Mouse (Mus musculus) heart, embryonic 15.5 days (tissue): ENCODE measurements around the gene Lemd2. TPM values are rescaled to one million over a fixed set of nuclear protein-coding genes. Genes with fewer than 3 reads are reported as not detected.

Experiments used
- ATAC-seq: fragments of 200-750 bp; cut with Nextera tagmentation; replicated peaks from 2 replicates; pipeline ENCODE4 v1.8.0; 2017; ENCODE audit warnings: low read depth, moderate TSS enrichment; ENCODE audit not compliant: insufficient number of reproducible peaks, insufficient read depth, low FRiP score
- H3K27ac ChIP-seq: fragments of 300-500 bp; sonication (generic); 2 replicates; pipeline ENCODE4 v1.5.1; 2015; ENCODE audit warnings: mild to moderate bottlenecking, inconsistent platforms
- H3K27me3 ChIP-seq: fragments of 300-500 bp; sonication (generic); 2 replicates; pipeline ENCODE4 v1.6.1; 2015; ENCODE audit warnings: inconsistent platforms
- H3K36me3 ChIP-seq: fragments of 300-500 bp; sonication (generic); 2 replicates; pipeline ENCODE4 v1.6.1; 2015; ENCODE audit warnings: mild to moderate bottlenecking, inconsistent platforms
- H3K4me1 ChIP-seq: fragments of 300-500 bp; sonication (generic); replicated peaks from 2 replicates; pipeline ENCODE4 v1.6.1; 2015; ENCODE audit warnings: inconsistent platforms
- H3K4me2 ChIP-seq: fragments of 300-500 bp; sonication (generic); 2 replicates; pipeline ENCODE4 v1.6.1; 2015; ENCODE audit warnings: inconsistent platforms, mild to moderate bottlenecking, moderate library complexity
- H3K4me3 ChIP-seq: fragments of 300-500 bp; sonication (generic); 2 replicates; pipeline ENCODE4 v1.5.1; 2015; ENCODE audit warnings: mild to moderate bottlenecking, inconsistent platforms
- H3K9ac ChIP-seq: fragments of 300-500 bp; sonication (generic); 2 replicates; pipeline ENCODE4 v1.6.1; 2015; ENCODE audit warnings: mild to moderate bottlenecking, inconsistent platforms
- H3K9me3 ChIP-seq: fragments of 300-500 bp; sonication (generic); replicated peaks from 2 replicates; pipeline ENCODE4 v1.6.1; 2016; ENCODE audit warnings: inconsistent platforms
- WGBS: fragments of 180-500 bp; shearing (Covaris S2); methylation state at CpG from one replicate; pipeline ENCODE4 v1.1.7; 2015; ENCODE audit warnings: mixed read lengths; 5-methylcytosine and 5-hydroxymethylcytosine counted together
- polyA plus RNA-seq: library from polyadenylated mRNA; unstranded; fragments of >200 nt; fragmentation: Nextera tagmentation; extraction: Ambion mirVana; gene quantifications from 2 replicates; pipeline ENCODE4 v1.2.1, GENCODE M21; 2015

The Lemd2 gene
- 7.2 and 10.5 TPM in 2 replicates for polyA plus RNA-seq

DNA sequence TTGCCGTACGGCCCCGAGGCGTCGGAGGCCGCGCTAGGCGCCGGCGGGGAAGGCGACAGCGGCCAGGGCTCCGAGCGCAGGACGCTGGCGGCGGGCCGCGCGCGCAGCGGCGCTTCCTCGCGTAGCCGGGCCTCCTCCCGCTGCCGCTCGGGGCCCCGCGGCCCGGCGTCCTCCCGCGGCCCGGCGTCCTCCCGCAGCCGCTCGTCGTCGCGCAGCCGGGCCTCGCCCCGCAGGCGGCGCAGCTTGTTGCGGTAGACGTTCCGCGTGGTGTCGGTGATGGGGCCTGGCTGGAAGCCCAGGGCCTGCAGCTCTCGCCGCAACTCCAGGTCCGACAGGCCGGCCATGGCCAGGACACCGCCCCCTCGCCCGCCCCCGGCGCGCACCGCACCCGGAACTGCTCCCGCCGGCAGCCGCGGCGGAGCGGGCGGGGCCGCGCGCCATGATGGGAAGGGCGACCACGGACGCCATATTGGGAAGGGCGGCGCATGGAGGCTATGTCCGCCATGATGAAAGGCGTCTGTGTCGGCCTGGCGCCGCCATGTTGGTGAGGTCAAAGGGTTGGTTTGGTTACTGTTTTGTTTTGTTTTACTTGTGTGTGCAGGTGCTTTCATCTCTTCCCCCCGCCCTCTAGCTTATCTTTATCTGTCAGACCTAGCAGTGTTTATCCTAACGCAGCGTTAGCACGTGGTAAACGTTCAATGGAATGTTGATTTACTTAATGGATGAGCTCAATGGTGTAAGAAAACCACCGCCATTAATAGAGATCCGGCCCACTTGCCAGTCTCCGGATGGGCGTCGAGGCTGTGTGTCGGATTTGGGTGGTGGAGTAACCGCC lies at the start of gene Lemd2:
TSS of gene Lemd2 (minus strand) at position 395 of the 835 bp plus-strand sequence.
- H3K4me1 ChIP-seq = peaks cover 15% of the 10 kb centered on the region
- peak within 1 kb of the TSS; percentile 88 for H3K27ac ChIP-seq
- peak within 1 kb of the TSS; percentile 92 for H3K4me2 ChIP-seq
- peaks cover 26% of the 10 kb centered on the region for H3K36me3 ChIP-seq
- H3K9me3 ChIP-seq = no peaks in the 10 kb centered on the region
- H3K27me3 ChIP-seq = no peaks in the 10 kb centered on the region
- peak within 1 kb of the TSS; percentile 97 for H3K9ac ChIP-seq
- ATAC-seq = peak; percentile 96
- 5% methylated on average over 78 of the region's 97 CpGs for WGBS
- H3K4me3 ChIP-seq = peak within 1 kb of the TSS; percentile 86

DNA sequence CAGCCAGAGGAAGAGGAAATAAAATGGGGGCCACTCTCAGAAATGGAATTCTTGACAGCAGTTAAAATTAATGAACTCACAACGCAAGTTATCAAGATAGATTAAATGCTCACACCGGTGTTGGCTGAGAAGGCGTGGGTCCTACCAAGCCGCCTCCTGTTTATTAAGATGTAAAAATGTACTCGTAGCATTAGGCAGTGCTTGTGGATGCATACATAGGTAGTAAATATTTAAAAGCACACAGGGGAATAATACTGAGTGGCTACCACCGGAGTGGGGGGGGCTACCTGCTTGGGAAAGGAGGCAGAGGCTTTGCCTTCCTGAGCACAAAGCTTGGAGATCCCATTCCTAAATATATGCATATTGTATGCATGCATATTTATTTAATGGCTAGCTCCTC lies 46.9 kb upstream of the Lemd2 start:
- Histone ChIP-seq H3K27me3 (peaks cover 4% of the 10 kb centered on the region; the same call in 1 of the 2 replicates), H3K27ac (no peak overlapping the region), H3K36me3 (no peaks in the 10 kb centered on the region), H3K9ac (no peak overlapping the region), H3K4me1 (peaks cover 10% of the 10 kb centered on the region), H3K4me2 (no peak overlapping the region), H3K9me3 (no peaks in the 10 kb centered on the region), H3K4me3 (no peak overlapping the region)
- WGBS = 69% methylated on average over 6 of the region's 6 CpGs
- no peak for ATAC-seq

DNA sequence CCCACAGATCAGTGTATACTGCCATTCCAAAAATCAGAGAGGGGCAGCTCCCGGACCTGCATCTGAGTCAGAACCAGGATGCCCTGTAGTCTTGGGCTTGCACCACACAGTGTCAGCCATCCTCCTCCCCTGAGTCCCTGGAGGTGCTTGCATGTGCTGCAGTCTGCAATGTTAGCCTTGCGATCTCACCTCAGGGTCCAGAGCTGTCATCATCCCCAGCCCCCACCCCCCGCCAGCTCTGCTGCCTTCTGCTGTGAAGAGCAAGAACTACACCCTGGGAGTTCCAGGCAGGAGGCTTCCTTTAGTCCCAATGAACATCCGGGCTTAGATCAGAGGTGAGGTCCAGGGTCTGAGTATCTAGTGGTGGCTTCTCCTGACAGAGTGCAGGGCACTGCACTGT lies 46.2 kb upstream of the Lemd2 start:
- H3K36me3 ChIP-seq = no peaks in the 10 kb centered on the region
- 28% methylated on average over 4 of the region's 4 CpGs for WGBS

DNA sequence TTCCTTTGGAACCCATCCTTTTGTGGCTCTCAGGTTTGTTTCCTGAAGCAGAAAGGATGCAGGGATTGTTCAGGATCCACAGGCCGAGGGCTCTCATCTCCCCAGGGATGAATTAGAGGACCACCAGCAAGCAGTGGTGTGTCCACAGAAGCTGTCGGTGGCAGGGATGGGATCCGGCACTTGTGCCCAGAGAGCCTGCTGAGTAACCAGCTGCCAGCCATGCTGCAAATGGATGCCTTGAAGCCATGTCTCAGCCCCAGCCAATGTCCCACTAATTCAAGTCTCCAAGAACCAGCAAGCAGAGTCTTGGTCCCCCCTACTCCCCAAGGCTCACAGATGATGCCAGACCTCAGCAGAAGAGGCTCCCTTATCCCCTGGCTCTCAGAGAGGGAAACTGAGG lies 44.8 kb upstream of the Lemd2 start:
- no peak overlapping the region for H3K4me2 ChIP-seq
- no peak overlapping the region for H3K9ac ChIP-seq
- no peak overlapping the region for H3K27ac ChIP-seq
- H3K4me1 ChIP-seq = peaks cover 27% of the 10 kb centered on the region
- H3K9me3 ChIP-seq = no peaks in the 10 kb centered on the region
- H3K27me3 ChIP-seq = no peaks in the 10 kb centered on the region; the same call in 1 of the 2 replicates
- WGBS = 74% methylated on average over 3 of the region's 3 CpGs
- H3K36me3 ChIP-seq = no peaks in the 10 kb centered on the region
- no peak for ATAC-seq
- H3K4me3 ChIP-seq = no peak overlapping the region

More for the DNA sequence above, 46.2 kb upstream of the Lemd2 start:
- H3K4me2 ChIP-seq = no peak overlapping the region
- no peak overlapping the region for H3K4me3 ChIP-seq
- no peak overlapping the region for H3K9ac ChIP-seq
- peaks cover 17% of the 10 kb centered on the region for H3K4me1 ChIP-seq
- ATAC-seq = no peak
- H3K9me3 ChIP-seq = no peaks in the 10 kb centered on the region
- no peaks in the 10 kb centered on the region; the same call in 1 of the 2 replicates for H3K27me3 ChIP-seq
- no peak overlapping the region for H3K27ac ChIP-seq

DNA sequence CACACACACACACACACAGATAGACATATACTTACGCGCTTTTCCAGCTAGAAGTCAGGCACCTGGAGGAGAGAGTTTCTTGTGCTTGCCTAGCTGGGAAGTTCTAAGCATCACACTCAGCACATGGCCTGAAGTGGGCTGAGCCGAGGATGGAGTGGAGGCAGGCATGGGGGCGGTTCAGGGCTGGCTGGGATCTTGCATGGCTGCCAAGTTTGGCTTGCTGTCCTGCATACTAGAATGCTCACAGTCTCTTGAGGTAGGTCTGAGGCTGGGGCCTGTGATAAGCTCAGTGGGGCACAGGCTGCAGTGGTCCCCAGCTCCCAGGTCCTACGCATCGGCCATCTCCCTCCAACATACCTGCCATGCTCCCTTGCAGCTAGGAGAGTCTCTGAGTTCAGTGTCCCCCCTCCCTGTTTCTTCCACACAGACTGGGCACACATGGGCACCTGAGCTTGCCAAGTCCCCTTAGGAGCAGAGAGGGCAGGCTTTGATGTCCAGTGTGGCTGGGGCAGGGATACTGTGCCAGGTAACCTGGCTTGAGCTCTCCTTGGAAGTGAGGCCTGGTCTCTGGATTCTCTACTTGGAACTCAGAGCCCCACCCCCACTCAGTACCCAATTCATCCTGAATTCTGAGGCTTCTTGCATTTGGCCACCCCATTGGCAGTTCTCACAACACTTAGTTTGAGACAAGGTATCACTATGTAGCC lies 43.6 kb upstream of the Lemd2 start:
- H3K9ac ChIP-seq = no peak overlapping the region
- H3K4me3 ChIP-seq = no peak overlapping the region
- no peaks in the 10 kb centered on the region for H3K9me3 ChIP-seq
- WGBS = 66% methylated on average over 6 of the region's 6 CpGs
- H3K4me1 ChIP-seq = peaks cover 29% of the 10 kb centered on the region
- ATAC-seq = 0 out of 2 replicates have a peak, but pooled peaks have one; percentile 24
- no peaks in the 10 kb centered on the region for H3K36me3 ChIP-seq
- H3K27ac ChIP-seq = no peak overlapping the region
- no peaks in the 10 kb centered on the region; the same call in 1 of the 2 replicates for H3K27me3 ChIP-seq
- no peak overlapping the region for H3K4me2 ChIP-seq

DNA sequence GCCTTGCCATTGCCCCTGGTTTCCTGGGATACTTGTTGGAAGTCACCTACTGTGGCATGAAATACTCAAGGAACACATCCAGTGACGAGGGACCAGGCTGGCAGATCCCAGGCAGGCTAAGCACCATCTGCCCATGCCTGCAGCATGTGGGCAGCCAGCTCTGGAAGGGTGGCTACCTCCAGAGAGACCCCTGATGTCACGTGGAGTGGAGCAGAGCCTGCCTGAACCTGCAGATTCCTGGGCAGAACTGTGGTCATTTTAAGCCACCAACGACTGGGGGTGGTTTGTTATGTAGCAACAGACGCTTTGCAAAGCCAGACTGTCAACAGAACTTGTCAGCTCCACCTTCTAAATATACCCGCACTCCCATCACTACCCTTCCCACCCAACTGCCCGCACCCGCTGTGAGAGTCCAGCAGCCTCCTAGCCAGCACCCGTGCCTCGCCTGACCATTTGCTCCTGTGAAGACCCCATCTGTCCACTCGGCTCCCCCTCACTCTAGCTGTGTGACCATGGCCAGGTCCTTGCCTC lies 41.6 kb upstream of the Lemd2 start:
- Histone ChIP-seq H3K36me3 (no peaks in the 10 kb centered on the region), H3K9me3 (no peaks in the 10 kb centered on the region), H3K27me3 (no peaks in the 10 kb centered on the region; the same call in 1 of the 2 replicates), H3K27ac (peak overlapping the region; percentile 74), H3K9ac (no peak overlapping the region), H3K4me1 (peaks cover 47% of the 10 kb centered on the region), H3K4me2 (no peak overlapping the region), H3K4me3 (no peak overlapping the region)
- ATAC-seq = peak; percentile 25
- 31% methylated on average over 10 of the region's 10 CpGs for WGBS

DNA sequence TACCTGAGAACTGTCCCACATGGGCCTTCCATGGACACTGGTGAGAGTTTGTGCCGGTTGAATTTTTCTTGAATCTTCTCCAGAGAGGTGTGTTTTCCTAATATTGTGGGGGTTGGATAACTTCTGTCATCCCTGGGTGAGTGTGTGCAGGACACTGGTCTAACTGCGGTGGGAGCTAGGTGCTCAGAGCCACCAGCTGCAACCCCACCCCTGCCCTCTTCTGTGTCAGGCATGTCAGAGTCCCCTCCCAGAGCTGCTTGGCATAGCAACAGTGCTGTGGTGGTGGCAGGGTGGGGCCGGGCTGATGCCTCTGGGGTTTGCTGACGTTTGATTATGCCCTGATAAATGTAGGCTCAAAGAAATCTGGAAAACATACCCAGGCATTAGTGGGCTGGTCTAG lies 40.6 kb upstream of the Lemd2 start:
- no peak overlapping the region for H3K9ac ChIP-seq
- H3K4me3 ChIP-seq = no peak overlapping the region
- H3K27me3 ChIP-seq = no peaks in the 10 kb centered on the region; the same call in 1 of the 2 replicates
- H3K36me3 ChIP-seq = no peaks in the 10 kb centered on the region
- ATAC-seq = no peak
- H3K9me3 ChIP-seq = no peaks in the 10 kb centered on the region
- WGBS = 45% methylated on average over 4 of the region's 4 CpGs
- H3K27ac ChIP-seq = no peak overlapping the region
- no peak overlapping the region for H3K4me2 ChIP-seq
- H3K4me1 ChIP-seq = peaks cover 57% of the 10 kb centered on the region

DNA sequence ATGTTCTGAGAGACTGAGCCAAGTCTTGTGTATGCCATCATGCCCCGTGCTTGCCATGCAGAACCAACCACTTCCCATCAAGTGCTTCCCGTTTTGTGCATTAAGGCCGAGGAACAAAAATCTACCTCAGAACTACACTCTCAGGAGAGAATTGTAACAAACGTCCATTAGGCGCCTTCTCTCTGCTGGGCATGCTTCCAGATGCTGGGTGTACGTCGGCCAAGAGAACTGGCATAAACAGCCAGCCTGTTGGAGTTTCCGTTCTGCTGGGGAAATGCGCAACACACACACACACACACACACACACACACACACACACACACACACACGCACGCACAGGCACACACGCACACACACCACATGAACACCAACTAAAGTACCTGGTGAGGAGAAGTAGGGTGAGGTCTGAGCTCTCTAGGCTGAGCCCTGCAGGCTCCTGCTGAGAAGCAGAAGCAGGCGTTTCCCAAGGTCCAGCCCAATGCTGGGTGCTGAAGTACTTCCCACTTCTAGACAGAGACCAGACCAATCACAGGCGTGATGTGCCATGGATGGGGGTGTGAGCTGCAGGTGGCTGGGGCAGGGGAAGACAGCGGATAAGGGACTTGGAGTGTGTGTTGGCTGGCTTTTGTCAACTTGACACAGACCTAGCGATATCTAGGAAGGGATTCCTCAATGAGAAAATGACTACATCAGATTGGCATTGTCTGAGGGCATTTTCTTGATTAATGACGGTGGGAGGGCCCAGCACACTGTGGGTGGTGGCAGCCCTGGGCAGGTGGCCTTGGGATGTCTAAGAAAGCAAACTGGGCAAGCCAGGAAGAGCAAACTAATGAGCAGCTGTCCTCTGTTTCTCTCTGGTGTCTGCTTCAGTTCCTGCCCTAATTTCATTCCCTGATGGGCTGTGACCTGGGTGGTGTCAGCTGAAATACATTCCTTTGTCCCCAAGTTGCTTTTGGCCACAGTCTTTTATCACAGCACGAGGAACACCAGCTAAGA lies 38.2 kb upstream of the Lemd2 start:
- Histone ChIP-seq H3K4me2 (peak overlapping the region; percentile 32), H3K4me3 (no peak overlapping the region), H3K9ac (no peak overlapping the region), H3K36me3 (no peaks in the 10 kb centered on the region), H3K27ac (peak overlapping the region; percentile 65), H3K4me1 (peaks cover 54% of the 10 kb centered on the region), H3K27me3 (0 out of 2 replicates have a peak, but pooled peaks cover 9% of the 10 kb centered on the region), H3K9me3 (no peaks in the 10 kb centered on the region)
- 39% methylated on average over 18 of the region's 18 CpGs for WGBS
- ATAC-seq = peak; percentile 43; the same call in 1 of the 2 replicates

DNA sequence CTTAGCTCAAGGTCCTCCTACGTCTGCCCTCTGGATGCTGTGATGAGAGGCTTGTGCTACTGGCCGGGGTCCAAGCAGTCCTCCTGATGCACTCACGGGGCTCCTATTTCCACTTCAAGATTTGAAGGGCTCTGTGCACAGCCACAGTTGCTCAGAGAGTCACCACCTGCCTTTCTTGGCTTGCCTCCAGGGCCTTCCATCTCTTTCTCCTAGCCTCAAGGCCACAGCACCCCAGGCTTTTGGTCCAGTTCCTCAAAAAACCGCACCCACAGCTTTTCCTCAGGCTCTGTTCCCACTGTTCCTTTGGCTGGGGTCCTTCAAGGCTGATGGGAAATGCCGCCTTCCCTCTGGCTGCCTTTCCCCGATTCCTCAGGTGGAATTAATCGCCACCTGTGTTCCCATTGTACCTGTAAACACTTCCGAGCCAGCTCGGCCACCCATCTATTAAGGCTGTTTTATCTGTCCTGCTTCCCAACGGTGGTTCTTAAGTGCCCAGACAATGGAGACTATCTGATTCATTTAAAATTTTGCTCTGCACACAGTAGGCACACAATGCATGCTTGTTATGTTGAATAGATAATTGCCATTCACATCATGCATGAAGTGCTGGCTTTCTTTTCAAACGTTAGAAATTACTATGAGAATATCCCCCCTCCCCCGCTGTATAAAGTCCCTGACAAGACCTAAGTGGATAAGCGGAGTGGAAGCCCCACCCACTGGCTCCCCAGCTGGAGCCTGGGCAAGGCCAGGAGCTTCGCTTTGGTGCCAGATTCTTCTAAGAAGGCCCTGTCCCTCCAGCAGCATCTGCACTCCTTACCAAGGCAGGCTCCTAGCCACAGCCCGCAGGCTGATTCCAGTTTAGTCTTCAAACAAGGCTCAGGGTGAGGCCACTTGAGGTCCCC lies 36.5 kb upstream of the Lemd2 start:
- H3K4me3 ChIP-seq = no peak overlapping the region
- no peak overlapping the region for H3K9ac ChIP-seq
- H3K9me3 ChIP-seq = no peaks in the 10 kb centered on the region
- no peaks in the 10 kb centered on the region for H3K36me3 ChIP-seq
- ATAC-seq = peak; percentile 78; the same call in 1 of the 2 replicates
- WGBS = 29% methylated on average over 15 of the region's 15 CpGs
- peaks cover 46% of the 10 kb centered on the region for H3K4me1 ChIP-seq
- H3K4me2 ChIP-seq = no peak overlapping the region
- H3K27me3 ChIP-seq = peaks cover 25% of the 10 kb centered on the region
- peak overlapping the region; percentile 44 for H3K27ac ChIP-seq

DNA sequence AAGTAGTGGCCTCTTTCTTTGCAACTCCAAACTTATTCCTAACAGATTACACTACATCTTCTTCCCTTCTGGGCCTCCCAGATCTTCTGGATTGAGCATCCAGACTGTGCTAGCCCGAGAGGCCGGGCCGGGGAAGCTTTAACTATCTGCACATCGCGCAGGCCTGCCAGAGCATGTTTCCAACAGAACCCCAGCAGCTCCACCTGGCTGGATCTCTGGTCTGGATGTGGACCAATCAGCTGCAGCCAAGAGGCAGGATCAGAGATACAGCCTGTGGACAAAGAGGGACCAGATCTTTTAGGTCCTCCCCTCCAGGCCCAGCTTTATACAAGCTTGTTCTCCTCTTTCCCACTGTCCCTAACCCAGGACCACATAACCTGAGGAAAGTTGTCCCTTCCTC lies 35.7 kb upstream of the Lemd2 start:
- Histone ChIP-seq H3K4me2 (no peak overlapping the region), H3K4me3 (no peak overlapping the region), H3K4me1 (peaks cover 37% of the 10 kb centered on the region), H3K36me3 (no peaks in the 10 kb centered on the region), H3K27me3 (peaks cover 28% of the 10 kb centered on the region), H3K9ac (no peak overlapping the region), H3K9me3 (no peaks in the 10 kb centered on the region), H3K27ac (peak overlapping the region; percentile 31)
- WGBS = 83% methylated on average over 5 of the region's 5 CpGs
- no peak for ATAC-seq
